Mouse (Mus musculus): ENCODE data around the gene Nefh.

The Nefh gene

DNA sequence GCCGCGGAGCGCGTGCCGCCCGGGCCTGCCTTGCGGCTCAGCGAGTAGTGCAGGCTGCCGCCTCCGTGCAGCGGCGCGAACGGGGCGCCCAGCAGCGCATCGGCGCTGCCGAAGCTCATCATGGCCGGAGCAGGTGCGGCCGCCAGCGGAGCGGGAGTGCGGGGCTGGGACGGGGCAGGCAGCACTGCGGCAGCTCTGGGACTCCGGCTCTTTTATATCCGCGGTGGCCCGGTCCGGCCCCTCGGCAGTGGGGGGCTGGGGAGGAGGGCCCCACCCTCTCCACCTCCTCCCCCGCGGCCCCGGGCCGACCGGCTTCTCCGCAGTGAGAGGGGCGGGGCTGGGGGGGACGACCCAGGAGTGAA is at the start of gene Nefh:
Nefh (minus strand) TSS at position 252 of the 362 bp plus-strand sequence.
- DNase-seq, result no peak

DNA sequence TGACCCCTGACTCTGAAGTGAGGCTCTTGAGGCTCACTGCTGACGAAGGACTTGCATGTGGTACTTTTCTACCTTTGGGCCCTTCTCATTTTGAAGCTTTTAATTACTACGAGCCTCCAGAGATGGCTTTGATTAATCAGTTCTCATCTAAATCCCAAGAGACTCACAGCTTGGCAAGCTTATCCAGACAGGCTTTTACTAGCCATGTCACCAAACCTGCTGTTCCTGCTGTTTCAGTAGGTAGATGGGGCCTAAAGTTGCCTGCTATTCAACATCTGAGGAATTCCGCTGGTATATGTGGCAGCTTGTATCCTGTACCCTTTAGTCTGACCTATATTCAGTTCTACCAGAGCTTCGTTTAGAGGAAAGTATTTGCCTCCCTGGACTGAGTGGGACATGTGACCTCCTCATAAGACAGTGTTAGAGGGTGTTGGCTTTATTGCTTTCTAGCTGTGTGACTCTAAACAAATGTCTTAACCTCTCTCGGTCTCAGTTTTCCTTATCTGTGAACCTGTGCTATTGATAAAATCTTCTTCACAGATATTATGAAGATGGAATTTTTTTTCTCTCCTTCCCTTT is 48.8 kb upstream of the Nefh start:
- no peak for DNase-seq

DNA sequence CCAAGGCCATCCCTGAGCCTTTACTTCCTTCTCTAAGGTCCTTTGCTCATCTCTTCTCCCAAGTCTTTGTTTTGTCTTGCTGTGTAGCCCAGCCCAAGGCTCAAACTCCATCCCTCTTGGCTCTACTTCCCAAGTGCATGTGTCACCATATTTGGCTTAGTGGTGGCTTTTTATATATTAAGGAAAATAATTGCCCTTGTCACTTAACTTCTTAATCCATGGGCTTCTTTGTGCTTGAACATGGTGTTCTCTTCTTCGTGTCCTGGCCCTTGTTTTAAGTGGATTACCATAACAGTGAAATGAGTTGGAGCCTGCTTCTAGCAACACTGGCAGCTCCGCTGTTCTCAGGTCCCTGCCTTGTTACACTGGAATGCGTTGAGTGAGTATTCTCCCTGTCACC is 47.8 kb upstream of the Nefh start:
- DNase-seq, result no peak

DNA sequence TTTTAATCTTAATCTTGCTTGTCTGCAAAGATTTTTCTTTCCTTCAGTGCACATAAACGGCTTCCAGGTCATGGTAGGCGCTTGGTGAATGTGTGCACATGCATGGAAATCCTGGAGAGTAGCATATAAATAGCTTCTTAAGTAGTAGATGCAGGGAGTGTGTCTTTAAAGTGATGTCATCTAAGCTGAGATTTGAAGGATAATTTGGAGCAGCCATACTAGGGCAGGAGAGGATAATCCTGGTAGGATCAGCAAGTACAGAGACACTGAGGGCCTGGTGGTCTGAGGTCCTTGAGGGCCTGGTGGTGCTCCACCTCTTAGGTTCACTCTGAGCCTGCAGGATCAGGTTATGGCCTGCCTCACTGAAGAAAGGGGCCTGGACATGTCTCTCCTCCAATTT is 44.6 kb upstream of the Nefh start:
- DNase-seq, result no peak

DNA sequence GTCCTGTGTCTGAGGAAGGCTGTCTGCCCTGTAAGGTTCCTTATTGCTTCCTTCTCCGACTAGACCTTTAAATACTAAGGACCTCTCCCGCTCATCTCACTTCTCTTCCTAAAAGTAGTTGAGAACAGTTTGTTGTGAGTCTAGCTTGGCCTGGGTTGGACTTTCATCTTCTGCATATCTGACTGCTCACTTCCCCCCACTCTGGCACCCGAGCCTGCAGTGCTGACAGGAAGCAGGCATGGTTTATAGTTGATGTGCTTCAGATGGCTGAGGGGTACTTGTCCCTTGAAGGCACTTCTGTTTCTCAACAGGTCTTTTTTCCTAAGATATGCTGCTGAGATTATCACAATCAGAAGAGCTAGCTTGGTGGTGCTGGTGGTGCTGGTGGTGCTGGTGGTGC is 41.3 kb upstream of the Nefh start:
- no peak for DNase-seq

DNA sequence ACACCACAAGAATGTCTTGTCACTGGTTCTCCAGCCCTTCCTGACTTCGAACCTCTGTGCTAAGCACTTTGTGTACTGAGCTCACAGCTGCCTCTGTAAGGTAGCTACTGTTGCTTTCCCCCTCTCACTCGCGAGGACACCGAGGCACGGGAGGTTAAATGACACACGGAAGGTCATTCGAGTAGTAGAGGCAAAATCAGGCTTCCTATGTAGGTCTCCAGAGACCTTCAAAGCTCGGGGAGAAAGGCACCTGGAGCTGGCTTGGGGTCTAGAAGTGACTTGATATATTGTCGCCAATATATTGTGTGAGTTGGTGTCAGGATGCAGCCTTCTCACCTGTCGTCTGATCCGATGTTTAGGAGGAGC is 39.6 kb upstream of the Nefh start:
- DNase-seq, result no peak

DNA sequence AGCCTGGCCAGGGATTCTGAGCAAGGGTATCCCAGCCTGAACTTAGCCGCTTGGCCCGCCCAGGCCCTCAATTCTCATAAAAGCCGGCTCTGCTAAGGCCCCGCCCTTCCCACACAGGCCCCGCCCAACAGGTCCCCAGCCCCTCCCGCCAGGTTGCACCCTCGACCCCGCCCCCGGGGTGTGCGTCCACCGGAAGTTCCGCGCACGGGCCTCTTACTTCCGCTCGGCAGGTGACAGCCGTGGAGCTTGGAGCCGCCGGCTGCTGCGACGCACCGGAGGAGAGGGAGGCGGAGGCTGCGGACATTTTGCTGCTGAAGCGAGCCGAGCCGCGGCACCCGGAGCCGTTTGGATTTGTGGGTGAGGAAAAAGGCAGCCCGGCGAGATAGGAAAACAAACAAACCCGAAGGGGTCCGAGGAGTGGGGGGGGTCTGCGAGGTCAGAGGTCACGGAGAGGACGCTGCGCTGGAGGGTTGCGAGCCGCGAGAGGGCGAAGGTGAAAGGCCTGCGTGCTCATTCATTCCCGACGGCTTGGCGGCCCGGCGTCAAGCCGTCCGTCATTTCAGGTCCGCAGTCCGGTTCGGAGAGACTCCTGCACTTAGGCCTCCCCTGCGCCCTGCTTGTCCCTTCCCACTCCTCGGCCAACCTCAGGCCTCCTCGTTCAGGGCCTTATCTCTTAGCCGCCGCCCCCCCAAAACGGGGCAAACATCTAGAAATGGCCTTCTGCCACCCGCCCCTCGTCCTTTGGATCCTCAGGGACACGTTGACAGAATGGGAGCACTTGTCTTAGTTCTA is 39.0 kb upstream of the Nefh start, which contains the start of gene Ap1b1:
Ap1b1 (plus strand) TSS at position 130 of the 792 bp plus-strand sequence.
- DNase-seq, result peak; percentile 89

DNA sequence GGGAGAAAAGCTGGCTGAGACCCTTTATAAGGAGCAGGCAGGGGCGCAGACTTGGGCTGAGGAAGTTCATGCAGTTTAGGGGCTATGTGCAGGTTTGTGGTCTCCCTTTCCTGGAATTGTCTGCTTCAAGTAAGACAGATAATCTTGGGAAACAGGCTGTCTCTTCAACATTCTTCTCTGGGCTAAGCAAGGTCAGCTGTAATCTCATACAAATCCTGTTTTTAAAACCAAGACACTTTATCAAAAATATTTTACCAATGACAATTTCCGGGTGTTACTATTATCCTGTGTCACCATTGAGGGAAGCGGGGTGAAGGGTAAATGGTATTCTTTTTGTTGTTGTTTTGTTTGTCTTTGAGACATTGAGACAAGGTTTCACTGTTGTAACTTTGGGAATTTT is 36.9 kb upstream of the Nefh start:
- no peak for DNase-seq

DNA sequence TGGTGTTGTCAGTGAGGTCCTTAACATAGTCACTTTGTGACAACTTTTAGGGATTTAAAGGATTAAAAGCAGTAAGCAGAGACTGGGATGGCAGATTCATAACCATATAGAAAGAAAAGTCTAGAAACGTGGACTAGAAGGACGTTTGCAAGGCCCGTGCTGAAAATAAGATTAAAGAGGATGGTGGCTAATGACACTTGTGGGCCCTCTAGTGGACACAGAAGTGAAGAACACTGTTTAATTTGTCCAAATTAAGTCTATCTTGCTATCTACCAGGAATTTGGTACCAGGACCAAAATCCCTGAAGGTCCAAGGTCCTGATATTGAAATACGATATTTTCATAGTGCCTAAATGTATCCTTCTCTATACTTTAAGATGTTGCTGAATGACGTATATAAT is 36.4 kb upstream of the Nefh start:
- DNase-seq, result no peak

DNA sequence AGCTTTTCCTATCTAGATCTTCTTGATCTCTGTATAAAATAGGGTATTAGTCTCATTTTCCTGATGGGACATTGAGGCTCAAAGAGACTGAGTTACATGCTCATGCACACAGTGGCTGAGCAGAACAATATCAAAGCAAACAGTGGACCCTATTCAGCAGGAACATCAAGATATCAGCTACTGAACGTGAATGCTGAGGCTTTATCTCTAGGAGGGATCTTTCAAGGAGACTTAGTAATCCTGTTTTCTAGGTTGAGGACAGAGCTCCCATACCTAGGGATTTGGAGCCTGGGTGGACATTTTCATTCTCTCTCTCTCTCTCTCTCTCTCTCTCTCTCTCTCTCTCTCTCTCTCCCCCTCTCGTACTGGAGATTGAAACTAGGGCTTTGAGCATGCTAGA is 35.7 kb upstream of the Nefh start:
- DNase-seq, result no peak

DNA sequence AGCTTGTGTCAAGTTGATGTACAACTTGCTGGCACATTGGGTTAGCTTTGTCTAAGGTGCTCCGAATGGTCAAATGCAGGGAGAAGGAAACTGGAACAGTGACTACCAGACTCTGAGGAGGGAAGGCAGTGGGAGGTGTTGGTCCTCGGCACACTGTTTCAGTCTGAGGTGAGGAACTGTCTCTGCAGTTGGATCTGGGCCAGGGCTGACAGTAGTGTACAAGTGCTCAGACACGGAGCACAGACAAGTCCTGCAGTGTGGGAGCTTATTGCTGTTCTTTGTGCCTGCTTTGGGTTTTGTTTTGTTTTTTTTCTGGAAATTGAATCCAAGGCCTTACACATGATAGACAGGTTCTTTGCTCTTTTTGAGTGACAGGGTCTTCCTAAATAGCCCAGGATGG is 35.1 kb upstream of the Nefh start:
- no peak for DNase-seq

DNA sequence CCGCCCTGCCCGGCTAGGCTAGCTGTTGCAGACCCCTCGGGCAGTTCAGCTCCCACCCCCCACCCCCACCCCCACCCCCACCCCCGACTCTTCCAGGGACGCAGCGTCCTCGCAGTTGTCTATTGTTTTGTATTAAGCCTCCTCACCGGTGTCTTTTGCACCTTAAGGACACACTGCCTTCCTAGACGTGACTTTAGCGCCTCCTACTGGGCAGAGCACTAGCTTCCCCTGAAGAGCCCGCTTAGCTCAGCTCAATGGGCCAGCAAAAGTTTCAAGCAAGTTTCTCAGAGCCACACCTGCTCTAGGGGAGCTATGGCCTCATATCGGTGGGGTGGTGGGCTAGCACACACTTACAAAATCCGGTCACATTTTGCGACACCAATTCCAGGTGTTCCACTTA is 27.8 kb upstream of the Nefh start:
- DNase-seq, result peak; percentile 56

DNA sequence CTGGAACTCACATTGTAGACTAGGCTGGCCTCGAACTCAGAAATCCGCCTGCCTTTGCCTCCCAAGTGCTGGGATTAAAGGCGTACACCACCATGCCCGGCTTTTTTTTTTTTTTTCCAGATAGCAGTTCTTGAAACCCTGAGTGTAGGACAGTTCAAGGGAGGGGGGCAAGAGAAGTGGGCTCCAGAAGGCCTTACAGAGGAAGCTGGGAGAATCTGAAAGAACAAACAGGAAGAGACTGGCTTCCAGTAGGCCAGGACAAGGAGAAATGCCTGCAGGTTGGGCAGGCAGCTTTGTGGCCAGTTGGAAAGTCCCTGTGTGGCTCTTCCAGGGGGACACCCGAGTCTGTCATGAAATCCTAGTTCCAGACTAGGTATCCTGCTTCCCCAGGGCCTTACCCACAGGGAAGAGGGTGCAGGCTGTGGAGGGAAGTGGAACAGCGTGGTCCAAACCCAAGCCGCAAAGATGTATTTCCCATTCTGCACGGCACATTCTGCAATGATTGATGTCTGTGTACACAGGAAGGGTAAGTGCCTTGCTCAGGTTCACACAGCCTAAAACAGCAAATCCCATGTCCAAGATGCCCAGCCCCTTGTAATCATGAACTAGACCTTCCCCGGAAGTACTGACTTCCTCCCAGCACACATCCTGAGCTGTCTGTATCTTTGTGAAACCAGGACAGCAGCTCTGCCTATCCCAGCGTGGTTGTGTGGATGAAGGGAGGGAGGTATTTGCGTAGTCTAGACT is 26.7 kb upstream of the Nefh start:
- peak; percentile 48 for DNase-seq

DNA sequence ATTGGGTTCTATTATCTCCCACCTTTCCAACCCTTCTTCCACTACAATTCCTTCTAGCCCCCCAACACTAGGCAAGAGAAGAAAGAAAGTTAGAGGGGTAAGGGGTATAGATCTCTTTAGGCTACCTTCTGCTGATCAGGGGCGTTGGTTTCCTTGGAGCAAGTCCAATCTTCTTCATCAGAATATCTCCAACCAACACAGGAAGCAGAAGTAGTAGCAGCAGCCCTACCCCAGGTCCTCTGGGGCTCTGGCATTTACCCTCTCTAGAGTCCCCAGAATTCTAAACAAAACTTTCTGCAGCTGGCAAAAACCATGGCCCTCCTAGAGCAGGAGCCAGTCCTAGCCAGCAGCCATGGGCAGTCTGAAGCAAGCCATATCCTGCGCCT is 26.0 kb upstream of the Nefh start:
- no peak for DNase-seq

DNA sequence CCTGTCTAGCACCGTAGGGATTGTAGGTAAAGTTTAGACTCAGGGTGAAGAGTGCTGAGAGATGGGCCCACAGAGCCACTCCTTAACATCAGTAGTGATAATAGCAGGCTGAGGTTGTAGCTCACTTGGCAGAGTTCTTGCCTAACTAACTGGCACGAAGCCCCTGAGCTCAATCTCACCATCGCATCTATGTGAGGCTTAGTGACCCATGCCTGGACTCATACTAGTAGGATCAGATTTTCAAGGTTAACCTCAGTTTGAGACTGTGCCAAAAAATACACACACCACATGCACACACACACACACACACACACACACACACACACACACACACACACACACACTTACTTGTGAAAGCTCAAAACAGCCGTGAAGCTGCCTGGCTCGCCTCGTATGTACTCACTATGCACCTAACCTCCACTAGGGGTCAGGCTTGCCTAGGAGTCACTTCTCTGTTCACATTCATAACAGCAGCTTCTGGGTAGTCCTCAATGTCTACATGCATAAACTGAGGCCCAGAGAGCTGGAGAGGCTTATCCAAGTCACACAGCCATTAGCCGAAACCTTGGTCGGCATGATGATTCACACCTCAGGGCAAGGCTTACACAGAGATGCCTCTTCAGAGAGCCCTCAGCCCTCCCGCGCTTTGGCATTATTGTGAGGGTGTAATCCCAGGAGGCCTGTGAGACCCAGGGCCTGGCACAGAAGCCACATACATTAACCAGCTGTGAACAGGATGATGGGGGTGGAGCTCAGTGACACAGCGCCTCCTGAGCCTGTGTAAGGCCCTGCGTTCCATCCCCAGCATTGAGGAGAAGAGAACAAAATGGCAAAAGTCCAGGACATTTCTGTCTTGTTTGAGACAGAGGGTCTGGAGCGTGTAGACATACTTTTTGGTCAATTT is 25.4 kb upstream of the Nefh start:
- no peak for DNase-seq

DNA sequence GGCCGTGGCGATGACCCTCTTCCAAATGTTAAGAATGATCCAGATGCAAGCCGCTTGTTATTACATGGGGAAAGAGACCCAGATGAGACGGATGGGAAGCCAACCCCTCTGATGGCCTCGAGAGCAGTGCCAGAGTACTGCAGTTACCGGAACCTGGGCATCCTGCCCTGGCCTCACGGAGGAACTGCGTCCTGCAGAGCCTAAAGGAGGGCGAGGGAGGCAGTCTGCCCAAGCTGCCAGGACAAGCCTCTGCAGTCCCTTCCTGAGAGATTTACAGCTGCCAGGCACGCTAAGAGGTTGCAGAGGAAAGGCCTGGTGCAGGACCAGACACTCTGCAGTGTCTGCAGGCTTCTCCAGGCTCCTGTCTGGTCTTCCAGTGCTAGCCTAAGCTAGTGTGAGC is 20.5 kb upstream of the Nefh start:
- DNase-seq, result no peak

DNA sequence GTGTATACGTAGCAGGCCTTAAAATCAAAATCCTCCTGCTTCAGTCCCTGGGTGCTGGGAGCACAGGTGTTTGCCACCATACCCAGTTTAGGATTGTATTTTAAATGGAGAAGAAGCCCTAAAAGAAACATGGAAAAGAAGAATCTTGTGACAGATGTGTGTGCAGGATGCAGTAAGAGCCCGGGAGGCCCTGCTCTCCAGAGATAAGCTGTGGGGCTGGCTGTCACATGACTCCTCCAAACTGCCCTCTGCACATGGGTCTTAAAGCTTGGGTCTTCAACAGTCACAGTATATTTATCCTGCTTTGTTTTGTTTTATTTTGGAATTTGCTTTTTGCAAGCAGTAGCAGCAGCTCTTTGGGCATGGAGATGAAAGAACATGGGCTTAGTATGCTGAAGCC is 19.7 kb upstream of the Nefh start:
- no peak for DNase-seq

DNA sequence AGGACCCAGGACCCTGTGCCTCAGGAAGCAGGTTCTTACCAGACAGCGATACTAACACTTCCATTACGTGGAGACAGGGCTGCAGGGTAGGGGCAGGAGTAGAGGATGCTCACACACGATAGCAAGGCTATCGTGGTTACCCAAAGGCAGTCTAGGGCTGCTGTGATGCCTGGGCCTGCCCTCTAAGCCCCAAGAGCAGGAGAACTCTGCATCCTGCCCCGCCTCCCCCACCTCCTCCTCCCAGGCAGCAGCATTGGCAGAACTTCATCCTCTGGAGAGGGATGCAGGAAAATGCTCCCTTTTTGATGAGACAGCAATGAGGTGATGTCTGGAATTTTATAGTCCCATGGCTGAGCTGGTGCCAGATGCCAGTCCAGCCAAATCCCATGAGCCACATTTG is 19.0 kb upstream of the Nefh start:
- no peak for DNase-seq

DNA sequence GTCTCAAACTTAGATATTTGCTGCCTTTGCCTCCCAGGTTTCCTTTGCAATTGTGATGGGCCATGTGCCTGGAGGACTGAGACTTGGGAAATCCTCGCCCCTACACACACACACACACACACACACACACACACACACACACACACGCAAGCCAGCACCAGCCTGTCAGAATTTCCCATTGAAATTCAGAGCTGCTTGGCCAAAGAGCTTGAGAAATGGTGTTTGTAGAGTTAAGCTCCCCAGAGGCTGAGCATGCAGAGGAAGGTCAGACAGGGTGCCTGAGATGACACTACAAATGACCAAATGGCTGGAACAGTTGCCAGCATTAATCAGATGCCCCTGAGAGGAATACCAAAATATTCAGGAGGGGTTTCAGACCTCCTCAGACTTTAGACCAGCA is 18.5 kb upstream of the Nefh start:
- DNase-seq, result no peak

DNA sequence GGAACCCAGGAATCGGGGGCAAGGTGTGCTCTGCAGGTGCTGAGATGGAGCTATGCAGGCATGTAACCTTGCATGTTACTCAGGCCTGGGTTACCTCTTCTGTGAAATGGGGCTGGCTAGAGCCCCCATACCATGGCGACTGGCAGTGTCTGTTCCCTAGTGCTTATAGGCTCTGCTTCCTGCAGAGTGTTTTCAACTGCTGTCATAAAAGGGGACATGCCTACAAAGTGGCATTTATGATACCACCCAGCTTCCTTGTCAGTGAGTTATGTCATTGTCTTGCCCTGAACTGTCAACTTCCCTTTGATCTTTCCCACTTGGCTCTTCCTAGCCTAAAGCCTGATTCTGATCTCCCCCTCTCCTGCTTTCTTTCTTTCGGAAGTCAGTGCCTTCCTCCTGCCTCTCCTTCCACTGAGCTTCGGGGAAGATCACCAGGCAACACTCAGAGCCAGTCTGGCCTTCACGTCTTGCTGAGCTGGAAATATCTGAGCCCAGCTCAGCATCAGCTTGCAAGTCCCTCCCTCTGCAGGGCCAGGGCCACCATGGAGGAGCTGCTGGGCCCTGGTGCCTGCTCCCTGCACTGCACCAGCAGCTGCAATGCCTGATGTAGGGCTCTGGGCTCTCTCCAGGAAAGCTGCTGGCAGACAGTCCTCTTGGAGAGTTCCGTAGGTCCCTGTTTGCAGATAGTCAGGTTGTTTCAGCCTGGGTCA is 15.4 kb upstream of the Nefh start:
- DNase-seq, result no peak

DNA sequence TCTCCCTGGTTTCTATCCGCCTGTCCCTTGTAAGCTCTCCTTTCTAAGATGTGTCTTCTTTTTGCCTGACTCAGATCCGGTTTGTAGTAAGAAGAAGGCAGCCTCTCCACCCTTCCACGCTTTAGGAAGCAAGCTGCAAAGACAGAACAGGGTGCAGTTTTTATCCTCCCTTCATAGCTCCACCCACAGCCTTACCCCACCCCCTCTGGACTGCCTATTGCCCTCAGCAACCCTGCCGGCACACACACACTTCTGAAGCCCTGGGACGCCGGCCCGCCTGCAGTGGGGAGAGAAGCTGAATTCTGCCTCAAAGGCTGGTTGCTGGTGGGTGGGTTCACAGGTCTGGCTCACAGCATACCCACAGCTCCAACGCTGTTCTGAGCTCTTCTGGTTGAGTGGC is 6.1 kb upstream of the Nefh start:
- DNase-seq, result no peak

DNA sequence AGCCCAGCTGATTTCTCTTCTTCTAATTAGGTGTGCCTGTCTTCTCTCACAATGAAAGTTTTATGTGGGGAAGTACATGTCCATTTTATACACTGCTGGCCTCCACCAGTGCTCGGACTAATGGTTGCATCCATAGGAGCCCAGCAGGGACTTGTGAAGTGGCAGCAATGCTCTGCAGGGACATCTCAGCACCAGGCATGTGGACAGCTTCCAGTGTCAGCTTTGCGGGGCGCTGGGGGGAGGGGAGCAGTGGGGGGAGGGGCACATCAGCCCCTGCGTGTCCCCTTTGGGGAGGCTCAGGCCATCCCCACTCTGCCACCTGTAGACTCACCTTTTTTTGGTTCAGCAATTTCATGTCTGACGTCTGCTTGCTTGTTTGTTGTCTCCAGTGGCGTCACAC is 5.5 kb upstream of the Nefh start:
- no peak for DNase-seq

All from kidney, adult 11 months (tissue).